Comparison of ENCODE assay signal across 18 mouse cellular contexts in genomic region chr14:40769097-40770090, GRCm38 (mm10).
DNase-seq lines count a peak whose midpoint lies in the region; ATAC-seq lines count a peak whose summit lies in the region.
"Had no signal": no experiment of that assay in that cellular context is flagged by ENCODE, and none has a peak within 500 bp of the region (broad histone marks: within the 10 kb centered on the region; RNA-seq: fewer than 3 reads in every experiment).

No protein-coding gene starts in this region.

- H3K4me3 ChIP-seq in midbrain, embryonic 12.5 days: no peak overlapping the region
- H3K4me3 ChIP-seq in midbrain, embryonic 11.5 days (ENCODE audit: low read depth, low read length): no peak overlapping the region
- no peak overlapping the region for H3K4me3 ChIP-seq in heart, embryonic 11.5 days (ENCODE audit: low read depth, low read length)
- no peak overlapping the region for H3K4me3 ChIP-seq in neural tube, embryonic 15.5 days (replicated peaks)
- H3K4me3 ChIP-seq: embryonic facial prominence, embryonic 12.5 days; limb, embryonic 12.5 days; myocyte had no signal

- H3K9me3 ChIP-seq in midbrain, embryonic 12.5 days: no peaks in the 10 kb centered on the region
- H3K9me3 ChIP-seq in midbrain, embryonic 11.5 days (ENCODE audit: control insufficient read depth, low read length): no peaks in the 10 kb centered on the region
- H3K9me3 ChIP-seq in heart, embryonic 11.5 days (replicated peaks; ENCODE audit: control insufficient read depth, low read length): no peaks in the 10 kb centered on the region
- no peaks in the 10 kb centered on the region for H3K9me3 ChIP-seq in neural tube, embryonic 15.5 days (replicated peaks)
- H3K9me3 ChIP-seq: embryonic facial prominence, embryonic 12.5 days; limb, embryonic 12.5 days had no signal

- peak; percentile 60 for DNase-seq in adrenal gland, adult 2 months
- DNase-seq in adrenal gland, adult 18-20 months (ENCODE audit: low spot score in 2 of 2): no peak
- DNase-seq in midbrain, embryonic 11.5 days (ENCODE audit: low spot score, missing footprints): no peak
- DNase-seq in layer of hippocampus, adult 8-10 months (ENCODE audit: low spot score in 2 of 2): peak; percentile 15 to 30
- no peak for DNase-seq in testis, postnatal 14 days (ENCODE audit: low spot score)
- DNase-seq: cerebellum, postnatal 25 days; heart, adult 11 months; heart, postnatal 10 days; kidney, postnatal 14 days; liver, postnatal 0 days; lung, postnatal 4 days had no signal

- WGBS in midbrain, embryonic 12.5 days: 56% methylated on average over 7 of the region's 7 CpGs
- 62% methylated on average over 7 of the region's 7 CpGs for WGBS in midbrain, embryonic 11.5 days
- WGBS in heart, embryonic 11.5 days (ENCODE audit: insufficient replicate concordance): 61% methylated on average over 7 of the region's 7 CpGs
- 67% methylated on average over 7 of the region's 7 CpGs for WGBS in neural tube, embryonic 15.5 days

- H3K4me2 ChIP-seq in midbrain, embryonic 12.5 days (replicated peaks): no peak overlapping the region
- no peak overlapping the region for H3K4me2 ChIP-seq in midbrain, embryonic 11.5 days
- no peak overlapping the region for H3K4me2 ChIP-seq in heart, embryonic 11.5 days
- no peak overlapping the region for H3K4me2 ChIP-seq in neural tube, embryonic 15.5 days
- H3K4me2 ChIP-seq: embryonic facial prominence, embryonic 12.5 days; limb, embryonic 12.5 days had no signal

- no peaks in the 10 kb centered on the region for H3K36me3 ChIP-seq in midbrain, embryonic 12.5 days
- H3K36me3 ChIP-seq in midbrain, embryonic 11.5 days (ENCODE audit: control insufficient read depth, insufficient read depth, low read length): no peaks in the 10 kb centered on the region
- no peaks in the 10 kb centered on the region for H3K36me3 ChIP-seq in heart, embryonic 11.5 days (ENCODE audit: control insufficient read depth, insufficient read depth, low read length)
- no peaks in the 10 kb centered on the region for H3K36me3 ChIP-seq in neural tube, embryonic 15.5 days
- H3K36me3 ChIP-seq: embryonic facial prominence, embryonic 12.5 days; limb, embryonic 12.5 days had no signal

- ATAC-seq in midbrain, embryonic 12.5 days (ENCODE audit: low FRiP score, low read depth): peak; percentile 30
- no peak for ATAC-seq in midbrain, embryonic 11.5 days (ENCODE audit: low FRiP score)
- no peak for ATAC-seq in heart, embryonic 11.5 days (replicated peaks; ENCODE audit: insufficient number of reproducible peaks, low FRiP score, low TSS enrichment)
- no peak for ATAC-seq in neural tube, embryonic 15.5 days (ENCODE audit: low FRiP score)
- ATAC-seq: intestine, embryonic 16.5 days; liver, postnatal 0 days had no signal

- no peaks in the 10 kb centered on the region for H3K4me1 ChIP-seq in midbrain, embryonic 12.5 days
- H3K4me1 ChIP-seq in midbrain, embryonic 11.5 days (ENCODE audit: control insufficient read depth, insufficient read depth, low read length): no peaks in the 10 kb centered on the region
- no peaks in the 10 kb centered on the region for H3K4me1 ChIP-seq in heart, embryonic 11.5 days (ENCODE audit: control insufficient read depth, insufficient read depth, low read length)
- H3K4me1 ChIP-seq in neural tube, embryonic 15.5 days: no peaks in the 10 kb centered on the region
- H3K4me1 ChIP-seq: embryonic facial prominence, embryonic 12.5 days; limb, embryonic 12.5 days had no signal

- H3K9ac ChIP-seq in midbrain, embryonic 12.5 days (replicated peaks): no peak overlapping the region
- no peak overlapping the region for H3K9ac ChIP-seq in midbrain, embryonic 11.5 days (ENCODE audit: low read length)
- no peak overlapping the region for H3K9ac ChIP-seq in heart, embryonic 11.5 days (ENCODE audit: low read depth, low read length)
- H3K9ac ChIP-seq in neural tube, embryonic 15.5 days (replicated peaks): no peak overlapping the region
- H3K9ac ChIP-seq: embryonic facial prominence, embryonic 12.5 days; limb, embryonic 12.5 days; liver, postnatal 0 days had no signal

- no peaks in the 10 kb centered on the region for H3K27me3 ChIP-seq in midbrain, embryonic 12.5 days
- no peaks in the 10 kb centered on the region for H3K27me3 ChIP-seq in midbrain, embryonic 11.5 days (ENCODE audit: control insufficient read depth, insufficient read depth, low read length)
- no peaks in the 10 kb centered on the region for H3K27me3 ChIP-seq in heart, embryonic 11.5 days (ENCODE audit: control insufficient read depth, insufficient read depth, low read length)
- no peaks in the 10 kb centered on the region for H3K27me3 ChIP-seq in neural tube, embryonic 15.5 days (replicated peaks)
- H3K27me3 ChIP-seq: embryonic facial prominence, embryonic 12.5 days; limb, embryonic 12.5 days had no signal

- no peak overlapping the region for H3K27ac ChIP-seq in midbrain, embryonic 12.5 days (replicated peaks)
- no peak overlapping the region for H3K27ac ChIP-seq in midbrain, embryonic 11.5 days (ENCODE audit: low read depth, low read length)
- no peak overlapping the region for H3K27ac ChIP-seq in heart, embryonic 11.5 days (ENCODE audit: low read depth, low read length)
- no peak overlapping the region for H3K27ac ChIP-seq in neural tube, embryonic 15.5 days (replicated peaks)
- H3K27ac ChIP-seq: embryonic facial prominence, embryonic 12.5 days; limb, embryonic 12.5 days had no signal

Comparison
In these comparisons a context has a peak if more than half of its experiments do, and no peak if none do; other contexts are left out.
1. DNase-seq: peak in adrenal gland, adult 2 months (single experiment) and layer of hippocampus, adult 8-10 months (2 of 2); none in adrenal gland, adult 18-20 months (0 of 2), midbrain, embryonic 11.5 days (single experiment) and testis, postnatal 14 days (single experiment).